Mouse (Mus musculus): ENCODE results near the gene Golph3.
"Not testable (repeated sequence)": the region's sequence is repeated elsewhere in the genome, so short reads cannot be mapped to it uniquely, and the experiment has no call there.

Gene Golph3

DNA sequence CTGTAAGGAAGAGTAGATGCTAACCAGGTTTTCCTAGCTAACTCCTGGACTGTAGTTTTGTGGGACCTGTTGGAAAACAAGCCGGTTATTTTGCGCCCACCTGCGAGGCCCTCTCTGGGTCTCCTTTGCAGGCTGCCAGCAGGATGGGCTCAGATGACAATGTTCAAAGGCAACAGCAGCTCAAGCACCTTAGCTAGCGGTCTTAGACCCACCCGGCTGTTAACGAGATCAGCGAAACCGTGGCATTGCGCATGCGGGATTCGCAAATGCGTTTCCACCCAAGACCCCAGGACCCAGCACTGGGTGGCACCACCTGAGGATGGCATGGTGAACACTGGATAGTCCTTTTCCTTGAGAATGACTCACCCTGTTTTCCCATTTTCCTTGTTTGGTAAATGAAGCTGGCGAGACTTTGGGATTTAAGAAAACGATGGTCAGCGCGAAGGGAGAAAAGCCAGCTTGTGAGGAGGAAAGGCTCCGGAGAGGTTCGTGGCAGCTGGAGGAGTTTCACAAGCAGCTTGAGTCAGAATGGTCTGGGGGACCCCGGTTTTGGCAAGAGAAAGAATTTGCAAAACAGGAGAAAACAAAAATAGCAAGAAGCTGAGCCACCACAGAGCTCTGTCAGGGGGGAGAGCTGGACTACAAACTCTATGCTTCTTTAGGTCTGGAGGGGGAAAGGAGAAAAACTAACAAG lies 39.4 kb downstream of the Golph3 start:
- DNase-seq: no peak

DNA sequence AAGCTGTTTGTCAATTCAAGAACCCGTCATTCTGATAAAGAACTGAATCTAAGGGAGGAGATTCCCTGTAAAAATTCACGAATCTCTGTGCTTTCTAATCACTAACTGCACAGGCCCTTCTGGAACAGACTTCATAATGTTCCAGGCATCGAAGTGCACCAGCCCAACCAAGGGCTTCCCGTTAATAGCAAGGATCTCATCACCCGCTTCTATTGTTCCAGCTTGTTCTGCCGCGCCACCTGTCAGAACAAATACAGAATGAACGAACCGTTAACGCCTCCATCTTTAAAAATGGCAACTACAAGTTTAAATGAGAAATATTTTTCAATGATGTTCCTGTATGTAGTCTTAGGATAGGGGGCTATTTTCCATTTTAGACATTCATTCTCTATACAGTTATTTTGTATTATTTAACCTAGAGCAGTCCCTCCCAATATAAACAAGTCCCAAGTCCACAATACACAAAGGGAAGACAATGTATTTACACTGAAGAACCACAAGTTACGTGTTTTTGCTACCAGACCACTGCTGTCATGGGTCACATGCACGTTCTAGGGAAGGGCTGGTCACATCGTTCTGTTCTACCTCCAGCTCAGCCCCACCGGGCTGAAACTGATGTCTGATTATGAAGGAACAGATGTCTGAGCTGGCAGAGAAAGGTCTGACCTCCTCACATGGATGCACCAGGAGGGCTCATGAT lies 40.9 kb downstream of the Golph3 start:
- no peak for DNase-seq

DNA sequence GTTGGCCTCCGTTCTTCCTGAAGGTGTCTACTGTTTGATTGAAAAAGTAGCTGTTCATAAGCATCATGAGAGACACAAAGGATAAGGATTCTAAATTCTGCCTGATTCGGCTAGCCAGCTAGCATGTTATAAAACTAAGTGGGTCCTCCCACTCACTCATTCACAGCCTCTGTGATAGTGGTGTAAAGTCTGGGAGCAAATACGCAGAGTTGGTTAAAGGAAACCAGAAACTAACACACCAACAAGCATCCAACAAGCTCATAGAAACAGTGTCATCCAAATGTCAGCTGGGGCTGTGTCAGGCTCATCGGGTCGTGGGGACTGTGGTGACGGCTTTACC lies 41.4 kb downstream of the Golph3 start:
- DNase-seq: no peak

DNA sequence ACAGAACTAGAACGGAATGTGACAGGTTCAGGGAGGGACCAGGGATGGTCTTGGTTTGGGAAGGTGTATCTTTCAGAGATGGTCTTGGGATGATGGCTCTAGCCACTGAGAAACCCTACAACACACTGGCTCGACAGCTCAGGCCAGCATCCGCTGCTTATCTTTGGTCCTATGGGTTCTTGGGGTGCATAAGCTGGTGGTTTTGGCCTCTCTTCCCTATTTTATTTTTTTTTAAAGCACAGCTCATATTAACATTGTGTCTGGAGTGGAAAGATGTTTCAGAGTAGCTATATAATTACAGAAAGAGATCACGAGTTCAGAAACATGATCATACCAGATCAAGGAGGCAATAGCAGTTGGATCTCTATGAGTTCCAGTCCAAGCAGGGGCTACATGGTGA lies 42.8 kb downstream of the Golph3 start:
- no peak for DNase-seq

DNA sequence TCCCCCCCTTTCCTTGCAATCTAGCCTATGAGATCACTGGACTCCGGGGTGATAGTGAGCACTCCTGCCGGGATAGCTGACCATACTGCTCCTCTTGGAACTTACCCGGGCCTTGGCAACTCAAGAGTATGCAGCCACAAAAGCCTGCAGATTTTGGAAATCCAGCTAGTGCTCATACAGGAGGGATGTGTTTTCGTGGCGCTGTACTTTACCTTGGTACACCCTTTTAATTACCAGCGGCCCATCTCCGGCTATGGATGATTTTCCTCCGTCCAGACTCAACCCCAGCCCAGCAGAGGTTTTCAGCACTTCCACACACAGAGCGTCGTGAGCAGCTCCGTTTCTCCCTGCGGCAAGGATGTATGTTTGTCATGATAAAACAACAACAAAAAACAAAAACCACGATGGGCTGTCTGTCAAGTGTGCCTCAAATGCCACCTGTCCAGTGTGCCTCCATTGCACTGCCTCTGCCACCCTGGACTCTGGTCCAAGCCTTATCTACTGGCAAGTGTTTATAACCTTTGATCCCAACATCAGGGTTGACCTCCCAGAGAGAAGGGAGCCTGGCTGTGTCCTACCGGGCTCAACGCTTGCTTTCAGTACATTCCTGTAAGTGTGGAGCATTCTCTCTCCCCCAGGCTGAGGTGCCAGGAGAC lies 44.3 kb downstream of the Golph3 start:
- DNase-seq: no peak

DNA sequence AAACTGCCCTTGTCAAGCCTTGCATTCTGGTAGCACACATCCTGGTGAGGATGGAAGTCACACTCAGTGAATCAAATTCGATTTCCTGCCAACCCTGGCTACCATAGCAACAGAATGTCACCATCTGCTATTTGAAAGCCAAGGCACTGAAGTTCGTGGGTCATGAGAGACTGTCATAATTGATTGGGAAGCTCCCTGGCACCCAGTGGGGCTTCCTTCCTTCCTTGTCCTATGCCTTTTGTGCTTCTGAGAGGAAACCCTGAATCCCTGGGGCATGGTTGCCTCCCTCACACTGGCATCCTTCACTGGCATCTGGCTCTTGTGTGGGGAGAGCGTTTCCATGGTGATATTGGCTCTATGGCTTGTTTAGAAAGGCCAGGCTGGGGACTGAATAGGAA lies 44.8 kb downstream of the Golph3 start:
- peak; percentile 42 to 51 for DNase-seq

DNA sequence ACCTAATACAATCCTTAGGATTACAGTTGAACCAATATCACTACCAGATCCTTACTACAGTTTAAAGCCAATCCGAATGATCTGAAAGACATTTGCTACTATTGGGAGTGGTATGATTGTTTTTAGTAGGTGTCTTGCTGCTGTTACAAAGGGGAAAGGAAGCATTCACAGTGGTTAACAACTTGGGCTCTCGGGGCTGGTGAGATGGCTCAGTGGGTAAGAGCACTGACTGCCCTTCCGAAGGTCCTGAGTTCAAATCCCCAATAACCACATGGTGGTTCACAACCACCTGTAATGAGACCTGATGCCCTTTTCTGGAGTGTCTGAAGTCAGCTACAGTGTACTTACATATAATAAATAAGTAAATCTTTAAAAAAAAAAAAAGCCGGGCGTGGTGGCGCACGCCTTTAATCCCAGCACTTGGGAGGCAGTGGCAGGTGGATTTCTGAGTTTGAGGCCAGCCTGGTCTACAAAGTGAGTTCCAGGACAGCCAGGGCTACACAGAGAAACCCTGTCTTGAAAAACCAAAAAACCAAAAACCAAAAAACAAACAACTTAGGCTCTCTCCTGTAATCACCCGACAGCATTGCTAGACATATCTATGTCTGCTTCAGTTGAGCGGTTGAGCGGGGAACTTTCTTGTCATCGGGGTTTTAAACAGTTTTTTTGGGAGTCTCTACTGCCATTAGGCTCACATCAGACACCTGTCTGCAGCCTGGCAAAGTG lies 45.5 kb downstream of the Golph3 start:
- DNase-seq: not testable (repeated sequence)

DNA sequence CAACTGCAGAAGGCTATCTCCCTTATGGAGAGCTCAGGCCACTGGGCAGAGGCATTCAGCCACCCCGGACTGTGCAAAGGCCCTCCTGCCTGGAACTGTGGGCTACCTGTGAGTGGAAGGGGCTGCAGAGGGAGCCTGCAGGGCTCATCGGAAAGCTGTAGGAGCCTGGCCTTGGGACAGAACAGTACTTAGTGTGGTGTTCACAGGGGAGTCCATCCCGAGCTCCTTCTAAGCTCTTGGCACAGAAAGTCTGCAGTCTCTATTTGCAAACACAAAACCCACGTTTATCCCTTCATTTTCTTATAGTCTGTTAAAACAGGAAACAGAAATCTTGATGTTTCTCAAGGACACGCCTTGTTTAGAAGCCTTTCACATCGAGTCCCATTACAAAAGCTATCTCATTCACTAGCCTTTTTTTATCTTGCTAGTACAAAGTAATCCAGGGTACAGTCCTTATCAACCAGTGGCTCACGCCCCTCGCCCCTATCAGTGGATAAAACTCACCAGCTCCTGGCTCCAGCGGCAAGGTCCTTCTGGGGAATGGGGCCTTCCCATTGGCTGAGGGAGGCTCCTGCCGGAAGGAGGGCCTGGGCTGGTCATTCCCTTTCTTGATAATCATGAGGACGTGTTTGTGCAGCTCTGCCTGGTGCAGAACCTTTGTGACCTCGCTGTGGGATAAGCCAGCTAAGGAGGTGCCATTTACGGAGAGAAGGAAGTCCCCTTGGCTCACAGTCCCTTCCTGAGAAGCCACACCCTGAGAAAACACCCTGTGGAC lies 46.2 kb downstream of the Golph3 start:
- DNase-seq: no peak

DNA sequence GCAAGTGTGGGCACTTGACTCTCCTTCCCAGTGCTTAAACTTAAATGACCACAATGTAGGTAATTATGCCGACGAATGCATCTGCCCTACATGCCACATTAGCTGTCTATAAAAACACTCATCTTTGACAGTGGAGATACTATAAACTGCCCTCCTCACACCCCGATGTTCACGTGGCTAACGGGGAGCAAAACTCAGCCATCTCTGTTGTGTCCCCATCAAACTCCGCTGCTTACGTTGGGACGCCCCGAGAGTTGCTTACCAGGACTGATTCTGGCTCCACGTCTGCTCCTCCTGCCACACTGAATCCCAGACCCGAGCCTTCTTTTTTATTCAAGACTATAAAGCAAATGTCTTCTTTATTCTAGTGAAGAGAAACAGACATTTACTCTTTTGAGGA lies 47.1 kb downstream of the Golph3 start:
- no peak for DNase-seq

DNA sequence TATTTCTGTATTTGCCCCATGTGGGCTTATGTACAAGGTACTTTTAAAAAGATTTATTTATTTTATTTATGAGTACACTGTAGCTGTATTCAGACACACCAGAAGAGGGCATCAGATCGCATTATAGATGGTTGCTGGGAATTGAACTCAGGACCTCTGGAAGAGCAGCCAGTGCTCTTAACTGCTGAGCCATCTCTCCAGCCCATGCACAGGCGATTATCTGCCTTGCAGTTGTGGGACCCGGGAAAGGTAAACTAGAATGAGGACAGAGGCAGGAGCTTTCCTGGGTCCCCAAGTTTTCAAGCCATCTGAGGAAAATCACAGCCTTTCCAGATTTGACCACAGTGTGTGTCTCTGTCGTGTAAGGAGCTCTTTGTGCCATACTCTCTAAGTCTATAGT lies 47.6 kb downstream of the Golph3 start:
- DNase-seq: no peak

DNA sequence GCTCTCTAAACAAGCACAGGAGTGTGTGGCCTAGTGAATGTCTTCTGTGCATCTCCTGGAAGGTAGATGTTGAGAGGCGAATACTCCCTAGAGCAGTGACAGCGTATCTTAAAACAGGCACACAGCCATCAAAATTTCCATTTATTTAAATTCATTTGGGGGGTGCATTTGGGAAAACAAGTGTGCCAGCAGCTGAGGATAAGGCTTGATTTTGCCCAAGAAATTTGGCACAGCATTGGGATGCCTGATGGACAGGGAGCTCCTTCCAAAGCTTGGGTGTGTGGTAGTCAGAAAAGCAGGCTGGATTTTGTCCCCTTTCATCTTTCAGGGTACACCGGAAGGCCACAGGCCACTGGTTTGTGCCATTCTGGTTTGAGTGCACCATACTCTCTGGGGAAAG lies 48.8 kb downstream of the Golph3 start:
- no peak for DNase-seq

DNA sequence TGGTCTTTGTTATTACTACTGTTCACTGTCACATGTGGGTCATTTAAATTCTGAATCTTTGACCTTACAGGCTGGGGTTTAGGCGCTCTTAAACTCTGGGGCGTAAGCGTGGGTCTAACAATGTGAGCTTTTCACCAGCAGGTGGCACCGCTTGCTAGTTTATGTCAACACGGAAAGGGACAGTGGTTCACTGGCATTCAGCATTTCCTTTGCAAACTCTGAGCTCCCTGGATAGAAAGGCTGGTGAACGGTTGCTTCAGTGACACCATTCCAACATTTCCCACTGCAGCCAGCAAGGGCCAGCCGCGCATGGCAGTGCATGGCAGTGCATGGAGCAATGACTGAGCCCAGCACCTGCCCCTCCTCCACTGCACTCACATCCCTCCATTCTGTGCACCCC lies 49.9 kb downstream of the Golph3 start:
- peak; percentile 77 to 81 for DNase-seq

DNA sequence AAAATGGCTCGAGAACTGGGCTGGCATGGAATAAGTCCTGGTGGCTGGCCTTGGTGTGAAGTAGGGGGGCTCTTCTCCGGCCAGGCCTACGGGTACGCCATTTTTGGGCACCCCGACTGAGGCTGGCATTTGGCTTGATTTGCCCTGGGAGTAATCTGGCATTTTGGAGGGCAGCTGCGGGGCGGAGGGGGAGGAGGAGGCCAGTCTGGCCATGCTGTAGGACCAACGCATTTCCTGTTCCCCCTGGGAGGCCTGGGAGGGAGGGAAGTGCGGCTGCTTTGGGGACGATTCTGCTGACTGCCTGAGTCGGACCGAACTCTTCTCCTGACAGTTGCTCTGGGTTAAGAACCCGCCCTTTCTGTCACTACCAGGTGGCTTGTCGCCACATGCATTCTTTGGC lies 52.2 kb downstream of the Golph3 start:
- DNase-seq: peak in 1 of 2 experiments; percentile 14

DNA sequence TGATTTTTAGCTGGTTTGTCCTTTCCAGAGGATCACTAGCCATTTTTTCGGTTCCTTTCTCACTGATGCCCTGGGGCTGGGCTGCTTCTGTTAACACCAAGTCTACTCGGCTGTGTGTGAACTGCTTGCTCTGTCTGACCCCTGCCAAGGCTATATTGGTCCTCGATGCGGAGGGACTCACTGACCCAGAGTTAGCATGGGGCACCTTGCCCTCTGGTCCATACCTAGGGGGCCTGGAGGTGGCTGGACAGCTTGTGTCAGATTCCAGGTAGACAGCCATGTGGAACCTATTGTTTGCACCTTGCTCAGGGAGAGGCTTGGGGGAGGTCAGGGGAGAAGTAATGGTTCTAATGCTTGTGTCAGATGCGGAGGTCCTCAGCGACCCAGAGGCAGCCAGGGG lies 52.7 kb downstream of the Golph3 start:
- DNase-seq: peak in 1 of 2 experiments; percentile 15

DNA sequence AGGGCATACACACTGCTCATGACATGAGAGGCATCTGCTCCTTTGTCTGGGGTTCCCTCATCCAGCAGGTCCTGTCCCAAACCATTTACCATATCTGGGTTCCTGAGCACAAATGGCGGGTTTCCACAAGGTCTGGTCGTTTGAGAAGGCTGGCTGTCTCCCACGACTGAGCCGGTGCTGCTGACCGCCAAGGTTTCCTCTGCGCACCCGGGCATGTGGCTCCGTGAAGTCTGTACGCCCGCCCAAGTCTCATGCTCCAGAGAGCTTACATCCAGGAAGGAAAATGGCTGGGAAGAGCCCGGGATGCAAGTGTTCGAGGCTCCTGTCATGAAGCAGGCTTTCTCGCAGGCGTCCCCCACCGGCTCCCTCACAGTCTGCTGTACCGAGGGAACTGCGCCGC lies 53.7 kb downstream of the Golph3 start:
- DNase-seq: no peak

DNA sequence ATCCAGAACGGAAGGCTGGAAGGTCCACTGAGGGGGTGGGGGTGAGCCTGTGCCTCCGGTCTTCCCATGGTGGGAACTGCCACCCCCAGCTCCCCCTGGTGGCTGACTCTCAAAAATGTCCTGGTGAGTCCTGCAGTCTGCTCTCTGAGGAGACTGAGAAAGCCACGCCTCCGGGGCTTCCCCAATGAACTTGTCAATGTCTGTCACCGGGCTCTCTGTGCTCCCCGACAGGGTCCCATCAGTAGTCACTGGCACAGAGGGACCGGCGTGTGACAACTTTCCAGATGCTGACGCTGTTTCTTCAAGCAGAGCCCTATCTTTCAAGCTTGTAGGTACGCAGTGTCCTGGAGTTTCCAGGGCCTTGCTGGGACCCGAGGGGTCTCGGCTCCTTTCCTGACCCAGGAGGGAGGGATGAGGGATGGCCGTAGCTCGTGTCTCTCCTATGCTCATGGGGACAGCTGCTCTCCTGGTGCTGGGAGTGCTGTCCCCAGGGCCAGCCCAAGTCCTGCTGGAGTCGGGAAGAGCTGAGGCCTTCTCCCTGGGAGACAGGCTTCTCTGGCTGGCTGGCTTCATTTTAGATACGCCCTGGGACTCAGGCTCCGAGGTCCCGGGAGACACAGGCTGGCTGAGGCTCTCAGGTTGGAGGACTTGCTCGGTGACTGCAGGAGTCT lies 54.5 kb downstream of the Golph3 start:
- DNase-seq: peak; percentile 64

DNA sequence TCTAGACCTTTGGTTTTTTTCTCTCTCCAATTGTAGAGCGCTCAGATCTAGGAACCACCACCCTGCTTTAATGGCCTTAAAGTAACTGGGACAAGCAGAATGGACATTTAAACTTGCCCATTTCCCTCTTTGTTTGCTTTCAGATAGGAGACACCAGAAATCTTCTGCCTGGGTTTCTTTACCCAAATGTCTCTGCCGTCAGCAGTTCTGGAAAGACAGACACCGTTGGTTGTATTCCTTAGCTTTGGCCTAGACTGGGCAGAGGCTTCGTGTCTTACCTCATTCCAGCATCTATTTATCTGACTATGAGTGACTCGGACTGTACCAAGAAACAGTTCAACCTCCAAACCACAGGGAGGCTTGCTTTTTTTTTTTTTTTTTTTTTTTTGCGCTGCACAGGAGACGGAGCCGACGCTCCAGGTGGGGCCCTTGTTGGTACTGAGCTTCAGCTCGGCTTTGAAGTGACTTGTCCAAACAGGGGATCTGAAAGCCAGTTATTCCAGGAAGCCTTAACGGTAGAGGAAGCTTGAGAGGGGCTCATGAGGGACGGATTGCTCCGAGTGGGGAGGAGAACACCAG lies 55.3 kb downstream of the Golph3 start:
- DNase-seq: no peak

DNA sequence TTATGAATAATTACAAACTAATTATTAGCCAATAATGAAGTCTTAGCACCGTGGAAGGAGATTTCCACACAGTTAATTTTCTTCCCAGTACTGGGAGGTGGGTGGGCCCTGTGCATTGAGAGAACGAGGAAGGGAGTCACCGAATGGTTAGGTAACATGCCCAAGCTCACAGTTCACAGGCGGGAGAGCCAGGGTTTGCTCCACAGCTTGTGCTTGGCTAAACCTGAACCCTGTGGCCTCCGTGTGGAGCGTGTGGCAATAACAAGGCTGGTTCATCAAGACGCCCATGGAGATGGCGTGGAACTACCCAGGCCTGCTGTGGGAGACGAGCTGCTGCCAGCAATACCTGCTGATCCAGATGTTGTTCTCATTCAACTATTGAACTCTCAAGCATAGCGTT lies 56.5 kb downstream of the Golph3 start:
- no peak for DNase-seq

DNA sequence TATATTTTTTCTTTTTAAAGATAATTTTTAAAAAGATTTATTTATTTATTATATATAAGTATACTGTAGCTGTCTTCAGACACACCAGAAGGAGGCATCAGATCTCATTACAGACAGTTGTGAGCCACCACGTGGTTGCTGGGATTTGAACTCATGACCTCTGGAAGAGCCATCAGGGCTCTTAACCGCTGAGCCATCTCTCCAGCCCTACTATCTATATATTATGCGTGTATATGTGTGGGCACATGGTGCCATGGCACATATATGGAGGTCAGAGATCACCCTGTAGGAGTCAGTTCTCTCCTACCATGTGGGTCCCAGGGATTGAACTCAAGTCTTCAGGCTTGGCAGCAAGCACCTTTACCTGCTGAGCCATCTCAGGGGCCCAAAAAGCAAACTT lies 58.8 kb downstream of the Golph3 start:
- no peak for DNase-seq

DNA sequence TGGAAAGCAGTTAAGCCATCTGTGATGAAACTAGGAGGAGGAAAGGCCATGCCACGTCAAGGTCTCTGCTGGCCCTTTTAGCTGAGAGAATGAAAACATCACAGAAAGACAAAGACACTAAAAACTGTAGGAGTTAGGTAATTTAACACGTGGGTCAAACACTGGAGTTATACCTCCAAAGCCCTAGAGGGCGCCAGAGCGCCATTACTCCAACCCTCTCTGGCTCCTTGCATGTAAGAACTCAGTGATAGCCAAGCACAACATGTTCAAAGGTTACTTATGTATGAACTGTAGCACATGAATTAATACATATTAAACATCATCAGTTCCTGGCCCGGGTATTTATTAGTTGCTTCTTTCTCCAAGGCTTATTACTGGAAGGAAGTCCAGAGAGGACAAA lies 59.3 kb downstream of the Golph3 start:
- DNase-seq: no peak

DNA sequence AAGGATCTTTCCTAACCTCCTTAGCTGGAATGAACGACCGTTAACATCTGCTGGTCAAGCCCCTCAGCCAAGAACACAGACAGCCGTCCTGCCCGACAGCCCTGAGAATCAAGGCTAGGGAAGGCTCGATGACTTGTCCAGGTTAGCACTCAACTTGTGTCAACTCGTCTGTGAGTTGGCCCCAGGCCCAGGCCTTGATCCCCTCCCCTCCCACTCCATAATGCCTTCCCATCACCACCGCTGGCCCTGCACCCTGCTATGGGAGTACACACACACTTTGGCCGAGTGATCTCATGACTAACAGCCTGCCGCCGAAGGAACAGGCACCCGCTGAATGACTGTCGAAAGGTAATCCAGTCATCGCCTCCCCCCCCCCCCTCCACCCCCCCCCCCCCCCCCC lies 63.4 kb downstream of the Golph3 start:
- DNase-seq: no peak

Data from cerebellum, adult 18-20 months (tissue).